Mouse (Mus musculus): ENCODE results near the gene Dnajc7. TPM values are rescaled to one million over a fixed set of nuclear protein-coding genes. Genes with fewer than 3 reads are reported as not detected.
"Not testable (repeated sequence)": the region's sequence is repeated elsewhere in the genome, so short reads cannot be mapped to it uniquely, and the experiment has no call there.

The Dnajc7 gene
- total RNA-seq, 2 experiments from 2014 or later, result 25.8 to 31.9 TPM

DNA sequence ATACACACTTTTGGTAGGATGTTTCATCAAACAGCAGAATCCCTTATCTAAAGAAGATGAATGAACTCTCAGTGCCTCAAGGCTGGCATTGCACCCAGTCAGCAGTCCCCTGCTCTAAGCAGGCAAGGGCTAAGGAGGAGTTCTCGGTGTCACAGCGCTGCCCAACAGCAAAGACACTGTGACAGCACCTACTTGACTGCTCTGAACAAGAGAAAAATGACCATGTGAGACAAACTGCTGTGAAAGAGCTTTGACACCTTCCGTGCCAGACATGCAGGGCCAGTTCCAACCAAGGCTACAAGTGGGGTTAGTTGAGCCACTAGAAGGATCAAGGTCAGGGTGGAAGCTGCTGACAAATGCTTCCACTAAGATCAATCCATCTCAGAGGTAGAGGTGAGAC lies 34.8 kb downstream of the Dnajc7 start:
- no peak for ATAC-seq (replicated peaks; ENCODE audit: low FRiP score, poor library complexity, severe bottlenecking)

DNA sequence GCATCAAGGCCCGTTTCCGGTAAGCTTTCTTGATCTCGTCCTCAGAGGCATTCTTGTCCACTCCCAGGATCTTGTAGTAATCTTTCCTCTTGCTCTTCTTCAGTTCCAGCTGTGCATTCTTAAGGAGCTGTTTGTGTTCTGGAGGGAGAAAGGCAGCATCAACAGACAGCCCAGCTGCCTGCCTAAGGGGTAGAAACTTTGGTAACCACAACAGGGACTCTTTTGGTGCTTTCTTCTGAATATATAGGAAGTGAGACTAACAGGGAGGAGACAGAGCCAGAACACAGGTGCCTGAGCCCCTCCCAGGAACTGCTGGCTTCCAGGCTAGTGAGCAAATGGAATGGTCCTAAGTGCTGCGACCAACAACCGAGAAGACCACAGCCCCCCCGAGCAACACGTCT lies 35.4 kb downstream of the Dnajc7 start:
- ATAC-seq (replicated peaks; ENCODE audit: low FRiP score, poor library complexity, severe bottlenecking), result no peak

DNA sequence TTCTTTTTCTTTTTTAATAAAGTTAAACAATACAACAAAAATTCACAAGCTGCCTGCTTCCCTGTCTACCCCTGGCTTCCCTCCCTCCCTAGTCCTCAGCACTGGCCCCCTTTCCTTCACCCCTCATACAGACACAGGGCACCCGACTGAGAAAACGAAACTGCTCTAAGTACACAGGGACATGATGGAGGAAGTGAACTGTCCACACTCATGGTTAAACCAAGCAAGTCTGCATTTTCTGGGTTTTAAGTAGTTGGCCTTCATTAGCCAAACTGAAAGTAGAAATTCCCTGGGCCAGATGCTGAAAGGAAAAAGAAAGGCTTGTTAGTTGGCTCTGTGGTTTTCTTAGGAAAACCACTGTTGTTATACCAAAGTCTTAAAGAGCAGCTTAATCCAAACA lies 37.1 kb downstream of the Dnajc7 start:
- no peak for ATAC-seq (replicated peaks; ENCODE audit: low FRiP score, poor library complexity, severe bottlenecking)

DNA sequence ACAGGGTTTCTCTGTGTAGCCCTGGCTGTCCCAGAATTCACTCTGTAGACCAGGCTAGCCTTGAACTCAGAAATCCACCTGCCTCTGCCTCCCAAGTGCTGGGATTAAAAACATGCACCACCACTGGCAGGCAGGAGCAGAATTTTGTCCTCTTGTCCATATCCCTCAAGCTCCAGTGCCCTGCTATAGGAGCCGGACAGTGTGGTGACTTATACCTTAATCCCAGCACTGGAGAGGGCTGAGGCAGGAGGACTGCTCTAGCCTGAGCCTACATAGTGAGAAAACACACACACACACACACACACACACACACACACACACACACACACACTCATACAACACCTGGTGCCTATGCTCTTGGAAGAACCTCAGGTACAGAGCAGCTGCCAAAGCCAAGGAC lies 37.6 kb downstream of the Dnajc7 start:
- ATAC-seq (replicated peaks; ENCODE audit: low FRiP score, poor library complexity, severe bottlenecking), result not testable (repeated sequence)

DNA sequence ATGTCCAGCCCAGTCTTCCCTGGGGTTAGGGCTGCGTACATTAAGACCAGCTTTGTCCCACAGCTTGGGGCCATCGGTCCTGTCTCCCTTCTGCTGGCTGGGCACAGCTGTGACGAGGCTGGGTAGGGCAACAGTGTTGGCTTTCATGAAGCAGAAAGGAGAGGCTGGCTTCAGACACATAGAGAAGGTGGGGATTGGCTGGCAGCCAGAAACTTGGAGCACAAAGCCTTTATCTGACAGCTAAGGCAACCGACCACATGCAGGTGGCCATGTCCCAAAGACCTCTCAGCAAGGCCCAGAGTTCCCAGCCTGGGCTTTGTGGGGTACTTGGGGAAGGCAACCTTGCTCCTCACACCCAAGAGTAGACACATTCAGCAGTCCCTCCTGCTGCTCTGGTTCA lies 38.2 kb downstream of the Dnajc7 start:
- ATAC-seq (replicated peaks; ENCODE audit: low FRiP score, poor library complexity, severe bottlenecking), result no peak

DNA sequence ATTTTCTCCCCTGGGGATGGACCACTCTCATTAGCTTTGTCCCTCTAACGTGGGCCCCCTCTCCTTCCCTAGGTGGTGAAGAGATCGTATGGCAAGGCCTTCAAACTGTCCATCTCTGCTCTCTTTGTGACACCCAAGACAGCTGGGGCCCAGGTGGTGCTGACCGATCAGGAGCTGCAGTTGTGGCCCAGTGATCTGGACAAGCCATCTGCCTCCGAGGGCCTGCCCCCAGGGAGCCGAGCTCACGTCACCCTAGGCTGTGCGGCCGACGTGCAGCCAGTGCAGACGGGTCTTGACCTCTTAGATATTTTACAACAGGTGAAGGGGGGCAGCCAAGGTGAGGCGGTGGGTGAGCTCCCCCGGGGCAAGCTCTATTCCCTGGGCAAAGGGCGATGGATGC lies 39.7 kb downstream of the Dnajc7 start:
- ATAC-seq (replicated peaks; ENCODE audit: low FRiP score, poor library complexity, severe bottlenecking), result no peak

DNA sequence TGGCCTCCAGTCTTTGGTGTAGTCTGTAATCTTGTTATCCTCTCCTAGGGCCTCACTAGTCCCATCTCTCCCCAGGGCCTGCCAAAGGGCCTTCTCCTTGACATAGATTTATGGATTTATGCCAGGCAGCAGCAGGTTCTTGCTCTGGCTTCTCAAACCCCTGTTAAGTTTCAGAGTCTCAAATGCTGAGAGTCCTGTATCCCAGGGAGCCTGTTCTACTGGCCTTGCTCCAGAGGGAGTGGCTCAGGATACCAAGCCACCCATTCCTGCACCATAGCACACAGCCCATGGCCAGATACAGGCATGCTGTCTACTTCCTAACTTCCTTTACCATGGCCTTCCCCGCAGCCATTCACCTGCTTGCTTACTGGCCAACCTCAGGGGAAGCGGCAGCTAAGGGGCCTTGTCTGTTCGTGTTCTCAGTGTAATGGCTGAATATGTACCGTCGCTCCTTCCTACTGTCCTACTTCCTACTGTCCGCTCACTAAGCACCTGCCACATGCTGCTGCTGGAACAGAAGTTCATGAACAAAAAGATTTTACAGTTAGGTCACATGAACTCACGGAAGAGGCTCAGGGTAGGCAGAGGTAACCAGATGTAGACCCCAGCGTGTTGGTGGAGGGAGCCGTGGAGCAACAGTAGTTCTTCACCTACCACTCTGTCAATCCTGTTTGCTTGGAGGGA lies 40.7 kb downstream of the Dnajc7 start:
- no peak for ATAC-seq (replicated peaks; ENCODE audit: low FRiP score, poor library complexity, severe bottlenecking)

DNA sequence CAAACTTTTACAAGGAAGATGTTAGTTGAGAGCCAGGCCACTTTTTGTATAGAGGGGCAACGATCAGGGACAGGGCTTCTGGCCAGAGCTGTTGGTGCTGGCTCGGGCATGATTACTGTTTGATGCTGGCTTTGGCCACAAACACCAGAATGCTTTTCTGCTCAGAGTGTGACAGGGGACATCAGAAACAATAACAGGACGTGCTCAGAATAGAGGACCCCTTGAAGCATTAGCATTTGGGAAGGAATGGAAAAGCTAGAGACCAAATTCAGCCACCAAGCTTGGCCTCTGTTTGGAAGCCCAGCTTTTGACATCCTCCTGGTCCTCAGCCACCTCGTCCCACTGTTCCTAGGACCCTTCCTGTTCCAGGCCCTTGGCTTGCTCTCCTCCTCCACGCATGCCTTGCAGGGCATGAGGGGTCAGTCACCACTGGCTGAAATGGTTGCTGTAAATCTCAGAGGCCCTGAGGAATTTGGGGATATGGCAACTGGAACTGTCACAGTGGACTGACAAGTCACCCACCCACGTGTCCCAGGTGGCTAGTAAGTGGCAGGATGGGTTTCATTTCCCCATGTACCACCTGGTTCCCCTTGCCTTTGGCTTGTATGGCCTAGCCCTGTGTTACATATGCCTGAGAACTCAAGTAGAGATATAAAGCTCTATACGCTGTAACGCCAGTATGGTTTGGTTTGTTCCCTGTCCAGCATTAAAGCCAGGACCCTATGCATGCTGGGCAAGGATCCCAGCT lies 41.9 kb downstream of the Dnajc7 start:
- no peak for ATAC-seq (replicated peaks; ENCODE audit: low FRiP score, poor library complexity, severe bottlenecking)

DNA sequence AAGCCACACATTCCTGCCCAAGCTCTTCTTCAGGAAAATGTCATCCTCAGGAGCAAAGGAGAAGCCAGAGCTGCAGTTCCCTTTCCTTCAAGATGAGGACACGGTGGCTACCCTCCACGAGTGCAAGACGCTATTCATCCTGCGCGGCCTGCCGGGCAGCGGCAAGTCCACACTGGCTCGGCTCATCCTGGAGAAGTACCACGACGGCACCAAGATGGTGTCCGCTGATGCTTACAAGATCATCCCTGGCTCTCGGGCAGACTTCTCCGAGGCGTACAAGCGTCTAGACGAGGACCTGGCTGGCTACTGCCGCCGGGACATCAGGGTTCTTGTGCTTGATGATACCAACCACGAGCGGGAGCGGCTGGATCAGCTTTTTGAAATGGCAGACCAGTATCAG lies 43.7 kb downstream of the Dnajc7 start:
- no peak for ATAC-seq (replicated peaks; ENCODE audit: low FRiP score, poor library complexity, severe bottlenecking)

DNA sequence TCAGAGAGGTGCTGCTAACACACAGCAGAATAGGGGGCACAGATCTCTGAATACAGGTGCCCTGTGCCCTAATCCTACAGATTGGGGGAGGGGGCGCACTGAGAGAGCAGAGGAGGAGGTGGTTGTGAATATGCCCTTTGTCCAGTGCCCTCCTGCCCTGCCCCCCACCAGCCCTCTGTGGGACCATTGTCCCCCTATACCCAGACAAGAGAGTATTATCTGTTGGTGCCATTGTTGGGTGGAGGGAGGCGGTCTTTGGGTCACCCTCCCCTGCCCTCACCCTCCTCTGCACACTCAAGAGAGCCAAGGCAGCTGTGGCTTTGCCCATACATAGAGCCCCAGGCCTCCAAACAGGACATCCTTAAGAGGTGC lies 44.5 kb downstream of the Dnajc7 start:
- ATAC-seq (replicated peaks; ENCODE audit: low FRiP score, poor library complexity, severe bottlenecking), result no peak

DNA sequence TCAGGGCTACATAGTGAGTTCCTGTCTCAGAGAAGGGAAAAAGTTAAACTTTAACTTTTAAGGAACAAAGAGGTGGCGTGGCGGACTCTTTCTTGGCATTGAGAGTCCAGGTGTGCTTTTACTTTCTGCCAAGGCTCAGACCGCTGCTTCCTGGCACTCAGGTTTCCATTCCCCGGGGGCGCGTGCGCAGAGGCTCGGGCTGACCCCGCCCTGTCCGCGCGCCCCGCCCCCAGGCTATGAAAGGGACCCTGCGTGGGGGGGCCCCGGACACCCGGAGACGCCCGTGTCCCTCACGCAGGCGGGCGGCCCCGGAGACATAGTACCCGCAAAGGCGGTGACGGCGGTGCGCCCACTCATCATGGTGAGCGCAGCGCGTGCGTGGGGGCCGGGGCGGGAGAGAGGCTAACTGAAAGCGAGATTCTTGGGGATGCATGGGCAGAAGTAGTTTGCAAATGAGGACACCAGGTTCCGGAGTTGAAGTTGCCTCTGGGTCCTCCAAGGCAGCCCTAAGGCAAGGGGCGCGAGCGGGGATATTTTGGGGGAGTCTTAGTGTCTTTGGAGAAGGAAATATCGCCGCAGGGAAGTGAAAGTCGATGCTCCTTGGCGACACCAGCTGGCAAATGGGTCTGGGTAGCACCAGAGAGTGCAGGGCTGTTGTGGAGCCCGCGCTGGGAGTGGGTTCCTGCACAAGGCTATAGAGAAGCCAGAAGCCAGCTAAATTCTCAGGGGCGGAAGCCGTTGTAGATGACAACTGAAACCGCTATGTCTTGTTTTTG lies 45.1 kb downstream of the Dnajc7 start, which contains the start of gene Cnp:
Gene Cnp, plus strand, starts transcription at position 197 of the 776 bp plus-strand sequence.
- ATAC-seq (replicated peaks; ENCODE audit: low FRiP score, poor library complexity, severe bottlenecking), result peak; percentile 47; the same call in 1 of the 2 replicates

DNA sequence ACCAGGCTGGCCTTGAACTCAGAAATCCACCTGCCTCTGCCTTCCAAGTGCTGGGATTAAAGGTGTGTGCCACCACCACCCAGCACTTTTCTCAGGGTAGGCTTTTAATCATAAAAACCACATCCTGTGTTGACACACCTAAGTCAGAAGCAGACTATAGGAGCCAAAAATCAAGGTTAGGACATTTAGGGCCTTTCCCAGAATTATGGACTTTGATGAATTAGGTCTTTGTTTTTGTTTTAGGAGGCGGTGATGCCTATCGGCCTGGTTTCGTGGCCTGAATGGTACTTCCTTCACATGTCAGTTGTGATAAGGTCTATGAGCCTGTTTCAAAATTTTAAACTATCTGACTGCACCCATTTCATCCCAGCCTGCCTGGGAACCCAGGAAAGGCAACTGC lies 45.8 kb downstream of the Dnajc7 start:
- ATAC-seq (replicated peaks; ENCODE audit: low FRiP score, poor library complexity, severe bottlenecking), result no peak

DNA sequence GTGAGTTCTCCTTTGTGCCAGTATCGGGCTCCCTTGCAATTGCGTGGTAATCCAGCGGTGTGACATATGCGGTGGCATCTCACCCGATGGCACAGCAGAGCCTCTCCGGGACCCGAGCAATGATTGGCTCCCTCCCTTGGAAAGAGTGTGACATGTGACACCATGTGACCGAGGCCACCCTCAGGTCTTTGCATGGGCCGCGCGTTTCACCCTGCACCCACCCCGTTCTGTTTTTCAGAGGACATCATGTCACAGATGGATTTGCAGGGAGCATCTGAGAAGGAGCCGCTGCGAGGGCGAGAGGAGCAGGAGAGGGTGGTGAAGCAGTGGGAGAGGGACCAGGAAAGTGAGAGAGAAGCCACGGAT lies 48.8 kb downstream of the Dnajc7 start:
- ATAC-seq (replicated peaks; ENCODE audit: low FRiP score, poor library complexity, severe bottlenecking), result 0 out of 2 replicates have a peak, but pooled peaks have one; percentile 11

DNA sequence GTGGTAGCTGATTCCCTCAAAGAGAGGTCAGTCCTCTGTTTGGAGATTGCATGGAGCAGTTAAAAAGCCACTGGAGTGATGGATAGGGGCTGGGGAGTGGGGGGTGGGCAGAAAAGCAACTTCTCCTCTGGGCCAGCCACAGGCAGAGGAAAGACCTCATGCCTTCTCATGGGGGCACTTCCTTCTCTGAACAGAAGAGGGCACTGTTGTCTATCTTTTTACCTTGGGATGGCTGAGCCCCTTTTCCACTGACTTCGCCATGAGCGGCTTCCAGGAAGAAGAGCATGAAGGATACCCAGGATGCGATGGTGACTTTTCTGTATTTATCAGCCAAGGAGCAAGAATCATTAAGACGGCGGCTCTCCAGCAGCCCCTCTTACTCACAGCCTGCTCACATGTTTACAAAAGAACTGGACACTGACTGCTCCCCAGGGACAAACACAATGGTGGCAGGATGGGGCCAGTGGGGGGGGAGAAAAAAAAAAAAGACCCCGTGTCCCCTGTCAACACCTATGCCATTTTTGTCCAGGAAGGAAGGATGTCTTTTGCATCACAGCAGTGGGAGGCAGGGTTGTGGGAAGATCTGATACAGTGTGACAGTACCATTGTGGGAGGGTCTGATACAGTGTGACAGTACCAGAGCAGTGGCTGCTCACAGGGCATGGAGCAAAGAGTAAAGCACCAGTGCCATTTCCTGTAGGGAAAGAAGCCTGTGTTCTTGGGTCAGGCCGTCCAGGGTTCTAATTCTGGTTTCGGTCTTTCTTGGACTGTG lies 49.4 kb downstream of the Dnajc7 start:
- ATAC-seq (replicated peaks; ENCODE audit: low FRiP score, poor library complexity, severe bottlenecking), result peak; percentile 75

DNA sequence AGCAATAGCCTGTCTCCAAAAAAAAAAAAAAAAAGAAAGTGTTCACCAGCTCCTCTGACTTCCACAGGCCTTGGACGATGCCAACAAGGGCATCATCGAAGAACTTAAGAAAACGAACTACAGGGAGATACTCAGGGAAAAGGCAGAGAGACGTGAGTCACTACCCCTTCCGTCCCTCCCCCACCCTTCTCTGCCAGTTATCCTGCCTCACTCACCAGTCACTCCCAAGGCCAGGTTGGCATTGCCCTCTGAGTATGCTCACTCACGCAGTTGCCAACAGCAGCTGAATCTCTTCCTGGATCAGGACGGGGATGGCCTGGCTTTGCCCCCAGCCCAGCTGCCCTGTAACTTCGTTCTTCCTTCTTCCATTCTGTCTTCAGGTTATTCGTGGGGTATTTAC lies 50.2 kb downstream of the Dnajc7 start:
- no peak for ATAC-seq (replicated peaks; ENCODE audit: low FRiP score, poor library complexity, severe bottlenecking)

DNA sequence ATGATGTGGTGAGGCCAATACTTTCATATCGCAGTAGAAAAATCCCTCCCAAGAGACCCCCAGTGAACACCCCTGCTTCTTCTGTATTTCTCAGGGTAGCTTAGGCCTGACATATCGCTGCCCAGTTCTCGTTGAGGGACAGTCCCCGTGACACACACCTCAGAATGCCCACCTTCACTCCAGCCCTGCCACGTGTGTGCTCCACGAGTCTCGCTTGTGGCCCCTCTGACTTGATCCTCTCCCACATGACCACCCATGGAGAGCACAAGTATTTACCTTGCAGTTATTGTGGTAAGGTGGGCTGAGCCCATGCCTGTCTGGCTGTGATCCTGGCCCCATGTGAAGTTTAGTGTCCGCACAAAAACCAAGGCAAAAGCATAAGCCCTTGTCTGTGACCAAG lies 51.3 kb downstream of the Dnajc7 start:
- ATAC-seq (replicated peaks; ENCODE audit: low FRiP score, poor library complexity, severe bottlenecking), result no peak

DNA sequence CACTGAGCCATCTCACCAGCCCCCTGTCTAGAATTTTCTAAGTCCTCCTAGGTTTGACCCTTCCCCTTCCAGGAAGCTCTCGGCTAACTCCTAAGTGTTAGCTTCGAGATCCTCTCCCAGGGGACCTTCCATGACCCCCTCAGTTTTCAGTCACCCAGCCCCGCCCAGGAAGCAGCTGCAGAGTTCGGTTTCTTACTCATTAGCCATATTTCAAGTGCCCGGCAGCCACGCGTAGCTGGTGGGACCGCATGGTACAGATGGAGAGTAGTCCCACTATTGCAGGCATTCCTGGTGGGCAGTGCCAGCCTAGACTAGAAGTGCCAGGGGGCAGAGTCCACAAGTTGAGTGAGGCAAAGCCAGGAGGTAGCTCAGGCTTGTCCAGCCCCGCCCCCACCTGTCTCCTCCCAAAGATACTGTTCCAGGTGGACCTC lies 52.1 kb downstream of the Dnajc7 start:
- no peak for ATAC-seq (replicated peaks; ENCODE audit: low FRiP score, poor library complexity, severe bottlenecking)

DNA sequence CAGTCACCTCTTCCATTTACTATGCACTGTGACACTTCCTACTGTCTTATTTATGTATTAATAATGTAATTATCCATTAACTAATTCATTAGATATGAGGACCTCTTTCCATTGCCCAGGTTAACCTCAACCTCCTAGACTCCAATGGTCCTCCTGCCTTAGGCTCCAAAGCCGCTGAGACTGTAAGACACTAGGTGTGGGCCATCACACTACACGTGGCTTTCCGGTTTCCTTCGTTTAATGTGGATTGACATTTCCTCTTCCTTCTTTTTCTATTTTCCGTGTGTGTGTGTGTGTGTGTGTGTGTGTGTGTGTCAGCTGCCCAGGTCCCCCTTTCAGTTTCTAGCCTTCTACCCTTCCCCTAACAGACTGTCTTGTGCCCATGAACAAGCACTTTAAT lies 52.7 kb downstream of the Dnajc7 start:
- ATAC-seq (replicated peaks; ENCODE audit: low FRiP score, poor library complexity, severe bottlenecking), result no peak

DNA sequence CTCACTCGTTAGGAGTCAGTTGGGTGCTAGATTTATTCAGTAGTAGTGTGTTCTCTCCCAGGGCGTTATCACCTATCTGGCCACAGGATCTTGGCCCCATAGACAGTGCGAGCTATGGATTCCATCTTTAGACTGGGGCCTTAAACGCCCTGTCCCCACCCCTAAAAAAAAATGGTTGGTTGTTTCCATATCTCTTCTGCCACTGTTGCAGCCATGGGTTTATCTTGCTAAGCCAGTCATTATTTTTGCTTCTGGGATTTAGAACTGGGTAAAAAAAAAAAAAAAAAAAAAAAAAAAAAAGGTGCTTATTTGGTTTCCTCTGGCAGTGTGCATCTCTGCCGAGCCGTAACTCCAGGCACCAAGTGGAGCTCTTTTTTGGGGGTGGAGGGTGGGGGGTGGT lies 55.3 kb downstream of the Dnajc7 start:
- no peak for ATAC-seq (replicated peaks; ENCODE audit: low FRiP score, poor library complexity, severe bottlenecking)

DNA sequence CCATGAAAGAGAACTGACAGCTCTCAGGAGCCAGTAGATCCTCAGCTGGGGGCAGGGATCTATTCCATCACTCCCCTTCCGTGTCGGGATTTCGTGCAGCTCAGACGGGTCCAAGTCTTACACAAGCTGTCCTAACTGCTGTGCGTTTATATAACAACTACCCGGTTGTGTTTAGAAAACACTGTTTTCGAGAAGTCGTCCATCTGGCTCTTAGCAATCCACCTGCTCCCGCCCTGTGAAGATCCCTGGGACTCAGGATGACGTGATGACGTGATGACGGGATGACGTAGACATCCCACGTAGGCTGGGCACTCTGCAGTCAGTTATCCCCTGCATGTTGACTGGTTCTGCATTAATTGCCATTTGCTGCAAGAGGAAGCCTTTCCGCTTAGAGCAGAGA lies 55.7 kb downstream of the Dnajc7 start:
- no peak for ATAC-seq (replicated peaks; ENCODE audit: low FRiP score, poor library complexity, severe bottlenecking)

All from erythroblast, adult 5-6 weeks (primary cell).